Mouse (Mus musculus) bone marrow, adult 2 months (tissue): ENCODE data around the gene Uxs1.

Source experiments
- CTCF ChIP-seq: fragments of 200-500 bp; IDR thresholded peaks from 2 replicates; pipeline ENCODE4 v1.5.1; 2011; ENCODE audit warnings: low read length, control low read depth; ENCODE audit not compliant: control insufficient read depth, insufficient read depth
- POLR2A ChIP-seq: fragments of 200-500 bp; IDR thresholded peaks from 2 replicates; pipeline ENCODE4 v1.6.1; 2011; ENCODE audit warnings: low read depth, mild to moderate bottlenecking, control low read depth, low read length, borderline replicate concordance; ENCODE audit not compliant: control insufficient read depth

- no peak for TF ChIP-seq CTCF
- TF ChIP-seq POLR2A = no peak
Observed at GRCm38 (mm10) chr1:43819091-43819490, 8.5 kb downstream of the Uxs1 start.
